Mouse (Mus musculus) testis, adult 2 months (tissue): ENCODE results near the gene Kifc1. TPM values are rescaled to one million over a fixed set of nuclear protein-coding genes. Genes with fewer than 3 reads are reported as not detected.

Experiments used
- H3K27ac ChIP-seq: fragments of 200-500 bp; 2 replicates; pipeline ENCODE4 v1.5.1; 2012; ENCODE audit warnings: low read depth, low read length; ENCODE audit not compliant: control insufficient read depth, insufficient read depth
- H3K27me3 ChIP-seq: fragments of 200-500 bp; 2 replicates; pipeline ENCODE4 v1.6.1; 2012; ENCODE audit warnings: mild to moderate bottlenecking, low read length, moderate library complexity; ENCODE audit not compliant: control insufficient read depth, insufficient read depth
- H3K36me3 ChIP-seq: fragments of 200-500 bp; 2 replicates; pipeline ENCODE4 v1.6.1; 2012; ENCODE audit warnings: mild to moderate bottlenecking, low read length; ENCODE audit not compliant: control insufficient read depth, insufficient read depth
- H3K4me1 ChIP-seq: fragments of 200-500 bp; 2 replicates; pipeline ENCODE4 v1.6.1; 2012; ENCODE audit warnings: low read length; ENCODE audit not compliant: control insufficient read depth, insufficient read depth
- H3K4me3 ChIP-seq: fragments of 200-500 bp; 2 replicates; pipeline ENCODE4 v1.5.1; 2012; ENCODE audit warnings: low read depth, mild to moderate bottlenecking, low read length, moderate library complexity, mixed read lengths; ENCODE audit not compliant: control insufficient read depth
- CTCF ChIP-seq: fragments of 200-500 bp; IDR thresholded peaks from 2 replicates; pipeline ENCODE4 v1.5.1; 2012; ENCODE audit warnings: low read depth, mild to moderate bottlenecking, inconsistent platforms, low read length, moderate library complexity; ENCODE audit not compliant: control insufficient read depth, insufficient read depth, insufficient replicate concordance
- POLR2A ChIP-seq: fragments of 200-500 bp; IDR thresholded peaks from 2 replicates; pipeline ENCODE4 v1.6.1; 2012; ENCODE audit warnings: low read depth, mild to moderate bottlenecking, inconsistent platforms, low read length, moderate library complexity; ENCODE audit not compliant: control insufficient read depth
- polyA plus RNA-seq: library from polyadenylated mRNA; depleted of rRNA; stranded (reverse); fragments of >200 nt; gene quantifications from 2 replicates; pipeline ENCODE4 v1.2.3, GENCODE M21; 2012

The Kifc1 gene
- polyA plus RNA-seq, 1 experiment = 7.7 TPM

DNA sequence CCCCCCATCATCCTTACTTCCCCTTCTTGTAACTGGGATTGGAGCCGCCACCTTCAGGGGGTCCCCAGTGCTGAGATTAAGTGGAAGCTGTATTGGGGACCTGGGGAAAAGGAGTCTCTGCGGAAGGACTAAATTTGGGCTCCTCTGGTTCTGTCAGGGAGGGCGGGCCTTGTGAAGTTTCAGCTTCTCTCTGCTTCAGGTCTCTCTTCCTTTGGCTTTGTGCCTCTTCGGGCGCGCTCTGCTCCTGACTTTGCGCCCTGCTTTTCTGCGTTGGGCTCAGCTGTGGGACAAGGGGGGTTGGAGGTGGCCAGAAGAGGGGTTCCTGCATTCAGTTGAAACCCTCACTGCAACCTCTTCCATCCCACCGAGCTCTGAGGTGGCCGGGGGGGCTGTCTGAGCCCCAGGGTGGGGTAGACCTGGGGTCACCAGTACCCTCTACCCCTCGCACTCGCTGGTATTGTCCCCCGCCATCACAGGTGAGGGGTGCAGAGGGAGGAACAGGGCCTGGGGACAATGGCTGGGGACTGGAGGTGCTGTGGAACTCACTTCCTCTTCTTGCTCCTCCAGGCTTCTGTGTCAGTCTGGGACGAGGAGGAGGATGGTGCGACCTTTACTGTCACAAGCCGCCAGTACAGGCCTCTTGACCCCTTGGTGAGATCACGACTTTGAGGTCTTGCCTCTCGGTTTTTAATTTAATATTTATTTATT, 40.9 kb upstream of the Kifc1 start:
- TF ChIP-seq POLR2A (no peak), CTCF (no peak)
- H3K4me3 ChIP-seq = peak overlapping the region; percentile 82
- no peak overlapping the region for H3K27ac ChIP-seq
- H3K36me3 ChIP-seq = no peaks in the 10 kb centered on the region
- H3K27me3 ChIP-seq = no peaks in the 10 kb centered on the region
- H3K4me1 ChIP-seq = peaks cover 10% of the 10 kb centered on the region

DNA sequence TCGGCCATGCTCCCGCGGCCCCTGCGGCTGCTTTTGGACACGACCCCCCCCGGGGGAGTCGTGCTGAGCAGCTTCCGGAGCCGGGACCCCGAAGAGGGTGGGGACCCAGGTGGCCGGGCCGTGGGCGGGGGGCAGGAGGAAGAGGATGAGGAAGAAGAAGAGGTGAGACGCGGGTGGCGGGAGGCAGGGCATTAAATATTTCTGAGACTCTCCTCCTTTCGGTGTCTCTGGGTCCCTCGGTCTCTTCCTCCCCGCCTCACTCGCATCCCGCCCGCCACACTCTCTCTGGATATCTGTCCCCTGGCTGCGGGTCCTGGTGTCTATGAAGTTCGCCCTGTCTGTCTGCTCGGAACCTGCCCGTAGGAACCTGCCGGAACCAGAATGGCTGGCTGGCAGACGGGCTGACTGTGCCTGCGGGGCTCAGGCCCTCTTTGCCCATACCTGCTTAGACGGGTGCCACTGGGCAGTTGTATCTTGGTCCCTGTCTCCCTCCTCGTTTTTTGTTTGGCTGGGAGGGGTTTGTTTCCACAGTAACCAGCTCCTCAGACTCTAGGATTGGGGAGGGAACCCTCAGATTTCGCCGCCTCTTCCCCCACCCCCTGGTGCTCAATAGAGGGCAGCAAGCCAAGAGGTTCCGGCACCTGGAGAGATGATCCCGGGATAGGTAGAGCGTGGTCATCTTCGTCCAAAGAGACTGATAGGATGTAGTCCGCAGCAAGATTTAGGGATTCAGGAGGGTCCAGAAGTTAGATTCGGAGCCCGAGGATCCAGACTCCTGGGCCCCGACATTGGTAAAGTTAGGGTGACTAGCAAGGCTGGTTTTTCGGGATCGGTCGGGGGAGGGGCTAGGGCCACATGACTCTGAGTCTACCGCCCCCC, 40.1 kb upstream of the Kifc1 start:
- no peaks in the 10 kb centered on the region for H3K36me3 ChIP-seq

DNA sequence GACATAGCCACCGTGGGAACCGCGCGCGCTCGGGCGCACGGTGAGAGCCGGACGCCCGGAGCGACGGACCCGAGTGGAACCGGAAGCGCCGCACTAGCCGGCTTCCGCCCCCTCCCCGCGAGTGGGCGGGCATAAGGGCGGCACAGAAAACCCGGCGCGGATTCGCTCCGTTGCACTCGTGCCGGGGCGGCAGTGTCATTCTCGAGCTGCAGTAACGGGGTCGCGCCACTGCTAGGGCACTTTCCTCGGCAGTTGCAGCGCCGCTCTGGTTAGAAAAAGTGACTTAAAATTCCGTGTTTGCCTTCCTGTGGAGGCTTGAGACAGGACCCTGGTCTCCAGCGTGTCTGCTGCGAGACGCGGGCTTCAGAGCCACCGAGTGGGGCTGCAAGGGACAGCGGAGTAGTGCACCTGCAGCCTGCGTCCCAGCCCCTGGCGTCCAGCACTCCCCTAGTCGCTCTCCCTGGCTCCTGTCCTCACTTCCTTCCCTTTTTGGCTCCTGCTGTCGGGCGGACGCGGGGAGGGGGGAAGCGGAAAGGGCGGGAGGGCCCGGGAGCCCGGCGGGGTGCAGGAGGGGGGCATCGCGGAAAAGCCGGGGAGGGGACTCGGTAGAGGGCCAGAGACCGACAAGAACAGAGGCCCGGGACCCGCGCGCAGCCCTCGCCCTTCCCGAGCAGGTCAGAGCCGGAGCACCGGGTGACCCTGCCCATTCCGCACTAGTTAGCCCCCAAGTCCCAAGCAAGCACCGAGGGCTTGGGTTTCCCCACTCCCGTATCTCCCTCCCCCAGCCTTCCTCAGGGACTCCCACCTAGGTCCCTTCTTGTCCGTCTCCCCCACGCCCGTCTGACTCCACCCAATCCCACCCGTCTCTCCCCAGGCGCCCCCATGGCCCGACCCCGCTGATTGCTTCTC, 39.2 kb upstream of the Kifc1 start, which contains the start of gene Rgl2:
Gene Rgl2 (plus strand): TSS at position 173 of the 909 bp plus-strand sequence.
- peak; percentile 67; the same call in 1 of the 2 replicates for TF ChIP-seq POLR2A
- TF ChIP-seq CTCF = no peak
- Histone ChIP-seq H3K36me3 (no peaks in the 10 kb centered on the region), H3K27me3 (no peaks in the 10 kb centered on the region), H3K27ac (peak within 1 kb of the TSS; percentile 56), H3K4me1 (peaks cover 10% of the 10 kb centered on the region), H3K4me3 (peak within 1 kb of the TSS; percentile 82)

More for the DNA sequence above, 40.1 kb upstream of the Kifc1 start:
- H3K4me3 ChIP-seq = peak overlapping the region; percentile 82
- H3K4me1 ChIP-seq = peaks cover 10% of the 10 kb centered on the region
- H3K27me3 ChIP-seq = no peaks in the 10 kb centered on the region
- TF ChIP-seq POLR2A = no peak
- no peak for TF ChIP-seq CTCF
- no peak overlapping the region for H3K27ac ChIP-seq

DNA sequence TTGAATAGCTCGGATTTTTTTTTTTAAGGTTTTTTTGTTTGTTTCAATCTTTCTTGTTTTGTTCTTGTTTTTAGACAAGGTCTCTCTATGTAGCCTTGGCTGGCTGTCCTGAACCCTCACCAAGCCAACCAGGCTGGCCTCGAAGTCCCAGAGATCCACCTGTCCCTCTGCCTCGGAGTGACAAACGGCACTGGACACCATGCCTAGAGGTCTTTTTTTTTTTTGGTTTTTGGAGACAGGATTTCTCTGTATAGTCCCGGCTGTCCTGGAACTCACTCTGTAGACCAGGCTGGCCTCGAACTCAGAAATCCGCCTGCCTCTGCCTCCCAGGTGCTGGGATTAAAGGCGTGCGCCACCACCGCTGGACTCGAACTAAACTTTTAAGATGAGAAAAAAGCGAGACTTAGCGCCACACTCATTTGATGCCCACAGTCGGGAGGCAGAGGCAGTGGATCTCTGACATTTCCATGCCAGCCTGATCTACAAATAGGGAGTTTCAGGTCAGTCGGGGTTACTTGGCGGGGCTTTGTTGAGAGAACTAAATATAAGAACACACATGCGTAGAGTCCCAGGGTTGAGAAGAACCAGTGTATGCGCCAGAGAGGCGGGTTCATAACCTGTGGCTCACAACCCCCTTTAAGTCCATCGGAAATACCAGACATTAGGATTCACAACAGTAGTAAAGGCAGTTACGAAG, 37.9 kb upstream of the Kifc1 start:
- H3K27me3 ChIP-seq = no peaks in the 10 kb centered on the region
- H3K4me3 ChIP-seq = peak overlapping the region; percentile 78
- H3K27ac ChIP-seq = no peak overlapping the region
- TF ChIP-seq POLR2A = no peak
- TF ChIP-seq CTCF = no peak
- peaks cover 10% of the 10 kb centered on the region for H3K4me1 ChIP-seq
- no peaks in the 10 kb centered on the region for H3K36me3 ChIP-seq

DNA sequence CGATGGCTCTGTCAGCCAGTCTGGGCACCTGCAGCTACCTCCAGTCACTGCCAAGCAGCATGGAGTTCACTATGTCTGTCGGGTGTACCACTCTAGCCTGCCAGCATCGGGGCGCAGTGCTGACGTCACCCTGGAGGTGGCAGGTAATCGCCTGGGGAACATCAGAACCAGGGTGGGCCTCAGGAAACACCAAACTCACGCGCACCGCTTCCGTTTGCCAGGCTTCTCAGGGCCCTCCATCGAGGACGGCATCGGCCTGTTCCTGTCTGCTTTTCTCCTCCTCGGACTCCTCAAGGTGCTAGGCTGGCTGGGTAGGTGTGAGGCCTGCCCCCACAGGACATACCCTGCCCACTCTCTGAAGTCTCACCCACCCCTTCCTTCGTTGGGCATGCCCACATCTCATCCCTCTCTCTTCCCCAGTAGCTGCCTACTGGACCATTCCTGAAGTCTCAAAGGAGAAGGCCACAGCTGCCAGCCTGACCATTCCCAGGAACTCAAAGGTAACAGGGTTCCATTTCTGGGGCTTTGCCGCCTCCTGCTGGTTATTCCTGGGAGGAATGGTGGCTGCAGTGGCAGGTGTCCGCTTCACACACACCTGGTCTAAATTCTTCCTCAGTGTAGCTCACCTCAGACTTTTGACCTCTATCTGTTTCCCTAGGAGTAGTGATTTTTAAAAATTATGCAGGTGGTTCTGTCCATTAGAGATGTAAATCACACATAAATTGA, 35.9 kb upstream of the Kifc1 start:
- no peaks in the 10 kb centered on the region for H3K27me3 ChIP-seq
- no peaks in the 10 kb centered on the region for H3K36me3 ChIP-seq
- H3K4me3 ChIP-seq = no peak overlapping the region
- H3K27ac ChIP-seq = no peak overlapping the region
- peaks cover 8% of the 10 kb centered on the region for H3K4me1 ChIP-seq
- TF ChIP-seq CTCF = no peak
- no peak for TF ChIP-seq POLR2A
